Mouse (Mus musculus) frontal cortex, adult (tissue): ENCODE data around the gene Dclk1.

Experiments used
- ATAC-seq: cut with Nextera tagmentation; 2 replicates; pipeline ENCODE4 v1.9.2; 2017; ENCODE audit warnings: mild to moderate bottlenecking, moderate library complexity, mixed read lengths; ENCODE audit not compliant: low TSS enrichment

Dclk1 gene

GRCm38 (mm10) chr3:55447486-55448460, 205.6 kb downstream of the Dclk1 start:
- peak; percentile 75 for ATAC-seq

- no peak for ATAC-seq
These were observed 207.0 kb downstream of the Dclk1 start for GRCm38 (mm10) chr3:55449148-55449547.

- peak; percentile 64 for ATAC-seq
These were observed 208.9 kb downstream of the Dclk1 start for GRCm38 (mm10) chr3:55451035-55451434.

- ATAC-seq, result no peak
These were observed 209.7 kb downstream of the Dclk1 start for GRCm38 (mm10) chr3:55451877-55452276.

- 0 out of 2 replicates have a peak, but pooled peaks have one; percentile 13 for ATAC-seq
These were observed 210.3 kb downstream of the Dclk1 start for GRCm38 (mm10) chr3:55452464-55452863.

- ATAC-seq, result no peak
These were observed 218.9 kb downstream of the Dclk1 start for GRCm38 (mm10) chr3:55461092-55461491.

- ATAC-seq, result peak; percentile 82
These were observed 219.8 kb downstream of the Dclk1 start for GRCm38 (mm10) chr3:55461685-55462655.

GRCm38 (mm10) chr3:55462904-55463668, 220.9 kb downstream of the Dclk1 start:
- peak; percentile 14; the same call in 1 of the 2 replicates for ATAC-seq

- no peak for ATAC-seq
These were observed 222.1 kb downstream of the Dclk1 start for GRCm38 (mm10) chr3:55464226-55464625.

GRCm38 (mm10) chr3:55465785-55466184, 223.6 kb downstream of the Dclk1 start:
- ATAC-seq, result peak; percentile 17

- ATAC-seq, result peak; percentile 15
These were observed 224.2 kb downstream of the Dclk1 start for GRCm38 (mm10) chr3:55466348-55466747.

- ATAC-seq, result no peak
These were observed 229.9 kb downstream of the Dclk1 start, which contains the start of gene Gm21954 for GRCm38 (mm10) chr3:55472110-55472509. Gene Gm21954 (minus strand): TSS chr3:55472210.

GRCm38 (mm10) chr3:55473146-55473545, 231.0 kb downstream of the Dclk1 start:
- no peak for ATAC-seq

- ATAC-seq, result peak; percentile 83
These were observed 234.5 kb downstream of the Dclk1 start for GRCm38 (mm10) chr3:55476694-55477093.

GRCm38 (mm10) chr3:55479306-55479705, 237.1 kb downstream of the Dclk1 start:
- no peak for ATAC-seq

- ATAC-seq, result no peak
These were observed 239.0 kb downstream of the Dclk1 start for GRCm38 (mm10) chr3:55481140-55481539.

GRCm38 (mm10) chr3:55483328-55483727, 241.2 kb downstream of the Dclk1 start:
- ATAC-seq, result no peak

- ATAC-seq, result peak; percentile 45
These were observed 247.2 kb downstream of the Dclk1 start for GRCm38 (mm10) chr3:55489231-55489990.

GRCm38 (mm10) chr3:55492021-55492420, 249.9 kb downstream of the Dclk1 start:
- no peak for ATAC-seq

GRCm38 (mm10) chr3:55494348-55494747, 252.2 kb downstream of the Dclk1 start:
- ATAC-seq, result no peak
